Mouse (Mus musculus): ENCODE data around the gene Alox5ap. TPM values are rescaled to one million over a fixed set of nuclear protein-coding genes. Genes with fewer than 3 reads are reported as not detected.

The Alox5ap gene
- polyA plus RNA-seq, 1 experiment: 67.4 TPM

DNA sequence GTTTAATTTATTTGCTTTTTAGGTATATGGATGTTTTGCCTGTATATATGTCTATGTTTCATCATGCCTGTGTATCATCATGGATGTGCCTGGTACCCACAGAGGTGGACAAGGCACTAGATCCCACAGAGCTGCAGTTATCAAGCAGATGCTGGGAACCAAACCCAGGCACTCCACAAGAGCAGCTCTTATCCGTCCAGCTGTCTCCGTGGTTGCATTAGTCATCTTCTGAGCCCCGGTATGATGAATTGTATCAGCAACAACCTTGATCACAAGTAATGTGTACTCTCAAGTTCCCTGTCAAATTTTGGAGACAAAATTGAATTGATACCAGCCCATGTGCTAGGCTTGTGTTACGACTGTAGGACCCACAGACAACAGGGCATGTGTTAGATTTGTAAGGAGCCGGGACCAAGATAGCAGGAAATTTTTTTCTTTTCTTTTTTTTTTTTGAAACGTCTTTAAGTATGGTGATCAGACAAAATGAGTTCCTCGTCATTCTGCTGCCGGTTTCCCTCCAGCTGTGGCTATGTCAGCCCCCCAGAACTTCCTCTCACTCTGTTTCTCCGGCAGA, 19.1 kb upstream of the Alox5ap start:
- TF ChIP-seq POLR2A (IDR thresholded peaks at IDR 0.05; ENCODE audit: low read depth, low read length): no peak
- H3K4me3 ChIP-seq (ENCODE audit: extremely low read depth, insufficient read depth, insufficient read length): peak overlapping the region; percentile 59
- H3K27me3 ChIP-seq (ENCODE audit: control insufficient read depth, insufficient read depth, low read length): no peaks in the 10 kb centered on the region
- H3K27ac ChIP-seq (ENCODE audit: insufficient read depth, low read length): peak overlapping the region; percentile 97
- no peaks in the 10 kb centered on the region for H3K36me3 ChIP-seq (ENCODE audit: control insufficient read depth, insufficient read depth, low read length)
- H3K4me1 ChIP-seq (ENCODE audit: control insufficient read depth, insufficient read depth, insufficient read length): peaks cover 13% of the 10 kb centered on the region; the same call in 1 of the 2 replicates
- DNase-seq (ENCODE audit: low read depth in 1 of 2, low spot score in 2 of 2): no peak
- 10% methylated on average over 9 of the region's 9 CpGs for WGBS

DNA sequence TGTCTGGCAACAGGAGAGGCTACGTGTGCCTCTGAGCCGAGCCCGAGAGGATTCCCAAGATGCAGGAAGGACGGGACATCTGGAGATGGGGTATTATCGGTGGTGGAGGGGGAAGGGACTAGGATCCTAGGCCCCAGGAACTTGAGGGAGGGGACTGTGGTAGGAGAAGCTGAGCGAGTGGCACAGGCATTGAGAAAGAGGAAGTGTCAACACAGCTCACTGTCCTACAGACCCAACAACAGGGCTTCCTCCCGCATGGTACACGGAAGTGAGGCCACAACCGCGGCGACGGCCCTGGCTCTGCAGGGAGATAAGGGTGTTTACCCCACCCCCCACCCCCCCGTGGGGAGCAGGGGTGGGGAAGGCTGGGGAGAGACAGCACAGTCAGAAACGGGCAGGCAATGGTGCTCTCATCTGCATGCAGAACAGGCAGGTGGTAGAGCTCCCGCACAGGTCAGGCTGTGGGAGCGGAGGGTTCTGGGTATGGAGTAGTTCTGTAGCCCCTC, 18.5 kb upstream of the Alox5ap start:
- H3K27ac ChIP-seq (ENCODE audit: insufficient read depth, low read length): peak overlapping the region; percentile 97
- WGBS: 2% methylated on average over 16 of the region's 16 CpGs
- H3K27me3 ChIP-seq (ENCODE audit: control insufficient read depth, insufficient read depth, low read length): no peaks in the 10 kb centered on the region
- peaks cover 13% of the 10 kb centered on the region; the same call in 1 of the 2 replicates for H3K4me1 ChIP-seq (ENCODE audit: control insufficient read depth, insufficient read depth, insufficient read length)
- no peaks in the 10 kb centered on the region for H3K36me3 ChIP-seq (ENCODE audit: control insufficient read depth, insufficient read depth, low read length)
- H3K4me3 ChIP-seq (ENCODE audit: extremely low read depth, insufficient read depth, insufficient read length): peak overlapping the region; percentile 59
- TF ChIP-seq CTCF (IDR thresholded peaks at IDR 0.05; ENCODE audit: extremely low read depth, insufficient read depth, insufficient read length, insufficient replicate concordance): no peak
- TF ChIP-seq POLR2A (IDR thresholded peaks at IDR 0.05; ENCODE audit: low read depth, low read length): peak; percentile 71
- peak; percentile 79 to 83 for DNase-seq (ENCODE audit: low read depth in 1 of 2, low spot score in 2 of 2)

DNA sequence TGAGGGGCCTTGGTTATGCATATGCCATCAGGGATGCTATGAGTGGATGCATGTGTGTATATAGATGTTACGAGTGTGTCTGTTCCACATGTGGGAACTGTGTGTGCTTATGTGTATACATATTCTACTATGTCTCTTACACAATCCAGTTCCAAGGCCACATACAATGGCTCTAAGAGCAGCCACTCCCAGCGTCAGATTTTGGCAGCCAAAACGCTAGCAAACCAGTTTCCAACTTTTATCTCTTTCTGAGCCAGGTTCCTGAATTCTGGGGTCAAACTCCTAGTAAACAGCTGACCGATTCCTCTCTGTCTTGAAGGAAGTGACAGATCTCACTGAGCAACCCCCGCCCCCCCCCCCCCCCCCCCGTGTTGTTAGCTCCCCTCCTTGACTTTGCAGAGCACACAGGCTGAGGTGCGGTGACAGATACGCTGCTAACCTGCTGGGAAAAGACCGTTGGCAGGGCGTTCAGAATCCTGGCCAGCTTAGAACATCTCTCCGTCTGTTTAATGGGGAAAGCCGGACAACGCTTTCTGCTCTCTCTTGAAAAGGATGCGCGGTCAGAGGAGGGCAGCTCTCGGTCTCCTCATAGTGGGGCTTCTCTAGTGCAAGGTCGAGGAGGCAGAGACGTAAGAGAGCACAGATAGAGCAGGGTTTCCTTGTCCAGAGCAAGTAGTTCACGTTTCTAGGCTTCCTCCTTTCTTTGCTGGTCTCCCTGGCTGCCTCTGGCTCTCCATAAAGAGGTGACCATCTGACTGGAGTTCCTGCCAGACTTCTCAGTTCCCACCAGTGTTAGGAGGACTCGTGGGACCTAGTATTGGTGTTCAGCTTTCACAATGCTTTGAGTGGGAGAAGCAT, 17.3 kb upstream of the Alox5ap start:
- TF ChIP-seq CTCF (IDR thresholded peaks at IDR 0.05; ENCODE audit: extremely low read depth, insufficient read depth, insufficient read length, insufficient replicate concordance): no peak
- Histone ChIP-seq H3K27ac (ENCODE audit: insufficient read depth, low read length) (peak overlapping the region; percentile 27; the same call in 1 of the 2 replicates), H3K36me3 (ENCODE audit: control insufficient read depth, insufficient read depth, low read length) (no peaks in the 10 kb centered on the region), H3K27me3 (ENCODE audit: control insufficient read depth, insufficient read depth, low read length) (no peaks in the 10 kb centered on the region), H3K4me1 (ENCODE audit: control insufficient read depth, insufficient read depth, insufficient read length) (peaks cover 13% of the 10 kb centered on the region; the same call in 1 of the 2 replicates), H3K4me3 (ENCODE audit: extremely low read depth, insufficient read depth, insufficient read length) (no peak overlapping the region)
- no peak for DNase-seq (ENCODE audit: low read depth in 1 of 2, low spot score in 2 of 2)
- WGBS: 26% methylated on average over 20 of the region's 20 CpGs

DNA sequence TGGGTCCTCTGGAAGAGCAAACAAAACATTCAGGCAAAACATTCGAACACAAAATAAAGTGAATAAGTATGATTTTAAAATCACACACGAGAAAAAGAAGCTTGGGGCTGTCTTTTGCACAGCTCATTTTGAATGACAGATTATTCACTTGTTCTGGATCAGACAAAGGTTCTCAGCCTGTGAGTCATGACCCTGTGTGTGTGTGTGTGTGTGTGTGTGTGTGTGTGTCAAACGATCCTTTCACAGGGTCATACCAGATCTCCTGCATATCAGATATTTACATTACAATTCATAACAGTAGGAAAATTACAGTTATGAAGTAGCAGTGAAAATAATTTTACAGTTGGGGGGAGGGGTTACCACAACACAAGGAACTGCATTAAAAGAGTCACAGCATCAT, 12.3 kb upstream of the Alox5ap start:
- 78% methylated on average over 3 of the region's 3 CpGs for WGBS
- peaks cover 4% of the 10 kb centered on the region; the same call in 1 of the 2 replicates for H3K4me1 ChIP-seq (ENCODE audit: control insufficient read depth, insufficient read depth, insufficient read length)
- H3K4me3 ChIP-seq (ENCODE audit: extremely low read depth, insufficient read depth, insufficient read length): no peak overlapping the region
- H3K36me3 ChIP-seq (ENCODE audit: control insufficient read depth, insufficient read depth, low read length): no peaks in the 10 kb centered on the region
- no peak for DNase-seq (ENCODE audit: low read depth in 1 of 2, low spot score in 2 of 2)
- H3K27me3 ChIP-seq (ENCODE audit: control insufficient read depth, insufficient read depth, low read length): no peaks in the 10 kb centered on the region
- no peak overlapping the region for H3K27ac ChIP-seq (ENCODE audit: insufficient read depth, low read length)
- TF ChIP-seq CTCF (IDR thresholded peaks at IDR 0.05; ENCODE audit: extremely low read depth, insufficient read depth, insufficient read length, insufficient replicate concordance): no peak

DNA sequence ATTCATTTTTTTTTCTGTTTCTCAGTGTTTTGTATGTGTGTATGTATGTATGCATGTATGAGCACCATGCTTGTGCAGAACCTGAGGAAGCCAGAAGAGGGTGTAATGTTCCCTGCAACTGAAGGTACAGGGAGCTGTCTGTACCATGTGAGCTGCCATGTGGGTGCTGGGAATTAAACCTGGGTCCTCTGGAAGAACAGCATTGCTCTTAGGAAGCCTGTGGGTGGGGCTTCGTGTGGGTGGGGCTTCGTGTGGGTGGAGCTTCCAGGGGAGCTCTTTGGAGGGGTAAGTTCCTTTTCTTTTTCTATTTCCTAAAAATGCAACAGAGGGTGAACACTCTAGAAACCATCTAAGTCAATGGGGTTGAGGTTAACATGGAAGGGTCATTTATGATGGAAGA, 11.1 kb upstream of the Alox5ap start:
- Histone ChIP-seq H3K27ac (ENCODE audit: insufficient read depth, low read length) (no peak overlapping the region), H3K4me3 (ENCODE audit: extremely low read depth, insufficient read depth, insufficient read length) (no peak overlapping the region), H3K4me1 (ENCODE audit: control insufficient read depth, insufficient read depth, insufficient read length) (no peaks in the 10 kb centered on the region), H3K27me3 (ENCODE audit: control insufficient read depth, insufficient read depth, low read length) (no peaks in the 10 kb centered on the region), H3K36me3 (ENCODE audit: control insufficient read depth, insufficient read depth, low read length) (no peaks in the 10 kb centered on the region)
- WGBS: 83% methylated on average over 2 of the region's 2 CpGs
- TF ChIP-seq POLR2A (IDR thresholded peaks at IDR 0.05; ENCODE audit: low read depth, low read length): no peak
- TF ChIP-seq CTCF (IDR thresholded peaks at IDR 0.05; ENCODE audit: extremely low read depth, insufficient read depth, insufficient read length, insufficient replicate concordance): no peak
- no peak for DNase-seq (ENCODE audit: low read depth in 1 of 2, low spot score in 2 of 2)

DNA sequence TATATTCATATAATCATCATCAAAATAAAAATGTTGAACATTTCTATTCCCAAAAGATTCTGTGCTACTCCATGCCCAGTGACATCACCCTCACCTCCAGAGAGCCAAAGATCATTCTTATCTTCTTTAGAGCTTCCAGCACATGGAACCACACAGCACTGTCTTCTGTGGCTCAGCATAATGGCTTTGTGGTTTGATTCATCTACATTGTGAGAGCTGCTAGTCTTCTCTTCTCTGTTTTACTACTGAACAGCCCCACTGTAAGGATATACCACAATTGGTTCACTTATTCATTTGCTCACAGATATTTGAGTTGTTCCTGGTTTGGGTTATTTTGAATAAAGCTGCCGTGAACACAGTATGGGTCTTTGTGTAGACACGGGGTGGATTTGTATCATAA, 9.0 kb upstream of the Alox5ap start:
- no peak overlapping the region for H3K27ac ChIP-seq (ENCODE audit: insufficient read depth, low read length)
- 58% methylated on average over 2 of the region's 2 CpGs for WGBS
- no peak for TF ChIP-seq POLR2A (IDR thresholded peaks at IDR 0.05; ENCODE audit: low read depth, low read length)
- TF ChIP-seq CTCF (IDR thresholded peaks at IDR 0.05; ENCODE audit: extremely low read depth, insufficient read depth, insufficient read length, insufficient replicate concordance): no peak
- DNase-seq (ENCODE audit: low read depth in 1 of 2, low spot score in 2 of 2): no peak
- no peaks in the 10 kb centered on the region for H3K36me3 ChIP-seq (ENCODE audit: control insufficient read depth, insufficient read depth, low read length)
- H3K4me1 ChIP-seq (ENCODE audit: control insufficient read depth, insufficient read depth, insufficient read length): no peaks in the 10 kb centered on the region
- no peak overlapping the region for H3K4me3 ChIP-seq (ENCODE audit: extremely low read depth, insufficient read depth, insufficient read length)
- no peaks in the 10 kb centered on the region for H3K27me3 ChIP-seq (ENCODE audit: control insufficient read depth, insufficient read depth, low read length)

All from spleen, adult 2 months (tissue).